In the genomic region with DNA sequence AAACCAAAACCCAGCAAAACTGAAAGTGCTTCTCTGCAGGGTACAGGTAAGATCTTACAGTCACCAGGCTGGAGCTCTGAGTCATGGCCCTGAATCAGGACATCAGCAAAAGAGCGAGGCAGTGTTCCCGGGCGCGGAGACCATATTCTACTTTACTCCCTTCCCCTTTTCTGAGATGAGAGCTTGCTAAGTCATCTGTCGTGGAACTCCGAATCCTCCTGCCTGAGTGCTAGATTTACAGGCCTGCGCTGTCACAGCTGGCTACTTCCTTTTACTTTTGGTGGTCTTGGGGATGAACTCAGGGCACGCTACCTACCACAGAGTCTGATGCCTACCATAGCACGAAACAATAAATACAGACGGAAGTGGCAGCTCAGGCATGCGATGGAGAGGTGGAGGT, we compare ENCODE assay signal across 23 mouse cellular contexts. TPM values are rescaled to one million over a fixed set of nuclear protein-coding genes. Genes with fewer than 3 reads are reported as not detected.
DNase-seq lines count a peak whose midpoint lies in the region; ATAC-seq and TF ChIP-seq lines count a peak whose summit lies in the region.
"Had no signal": no experiment of that assay in that cellular context is flagged by ENCODE, and none has a peak within 500 bp of the region (broad histone marks: within the 10 kb centered on the region; RNA-seq: fewer than 3 reads in every experiment).

No protein-coding gene starts in this region.

- H3K27me3 ChIP-seq in CH12.LX (replicated peaks): no peaks in the 10 kb centered on the region
- H3K27me3 ChIP-seq: forebrain, embryonic 13.5 days; hindbrain, embryonic 13.5 days had no signal

- no peak for TF ChIP-seq CTCF in CH12.LX (conservative IDR thresholded peaks at IDR 0.05 in 1 of 2, IDR thresholded peaks at IDR 0.05 in 1 of 2; ENCODE audit: low read depth in 2 of 2, low read length in 2 of 2)

- H3K79me2 ChIP-seq in CH12.LX (replicated peaks; ENCODE audit: control insufficient read depth, extremely low read depth, insufficient read depth, poor library complexity, severe bottlenecking): no peaks in the 10 kb centered on the region

- peaks cover 51 to 84% of the 10 kb centered on the region in 2 experiments for H3K36me3 ChIP-seq in CH12.LX (replicated peaks in 1 of 2; ENCODE audit: control insufficient read depth in 1 of 2, insufficient read depth in 1 of 2, low read length in 1 of 2)

- H3K4me1 ChIP-seq in CH12.LX (ENCODE audit: control insufficient read depth in 1 of 2, insufficient read depth in 2 of 2): peaks cover 0 to 14% of the 10 kb centered on the region in 2 experiments; a peak in 2 of 4 replicates
- H3K4me1 ChIP-seq: forebrain, embryonic 10.5 days; forebrain, embryonic 13.5 days; hindbrain, embryonic 10.5 days had no signal

- H3K9me3 ChIP-seq in CH12.LX (replicated peaks; ENCODE audit: low read length): no peaks in the 10 kb centered on the region
- H3K9me3 ChIP-seq: forebrain, embryonic 10.5 days; forebrain, embryonic 13.5 days; hindbrain, embryonic 10.5 days; hindbrain, embryonic 13.5 days had no signal

- no peak overlapping the region for H3K9ac ChIP-seq in CH12.LX (ENCODE audit: insufficient read depth, low read depth)
- H3K9ac ChIP-seq: forebrain, embryonic 13.5 days; hindbrain, embryonic 13.5 days had no signal

- no peak for DNase-seq in CH12.LX (ENCODE audit: extremely low read depth)
- peak; percentile 55 for DNase-seq in induced T-regulatory cell, adult 2 months (ENCODE audit: low read depth)
- no peak for DNase-seq in spleen, postnatal 36 days (ENCODE audit: low spot score in 2 of 2)
- DNase-seq in lung, postnatal 14 days: no peak
- DNase-seq in lung, adult 18-20 months: no peak
- DNase-seq: adrenal gland, adult 2 months; adrenal gland, postnatal 14 days; cerebellum, adult 11-12 months; cerebellum, adult 8-10 months; cerebellum, postnatal 10 days; cerebellum, postnatal 36 days; gastrocnemius, postnatal 10 days; gastrocnemius, postnatal 36 days; heart, adult 11 months had no signal

- no peak for TF ChIP-seq POLR2A in CH12.LX (IDR thresholded peaks at IDR 0.05; ENCODE audit: low read depth, low read length)

- TF ChIP-seq RAD21 in CH12.LX (IDR thresholded peaks at IDR 0.05; ENCODE audit: low read depth, low read length): no peak

- ATAC-seq in common myeloid progenitor, adult 5-6 weeks (replicated peaks; ENCODE audit: low read depth, poor library complexity, severe bottlenecking): peak; percentile 48
- ATAC-seq in megakaryocyte progenitor cell, adult 5-6 weeks (replicated peaks; ENCODE audit: poor library complexity): peak; percentile 46
- ATAC-seq: forebrain, embryonic 13.5 days; forebrain, embryonic 16.5 days; hindbrain, embryonic 16.5 days had no signal

- no peak overlapping the region for H3K4me2 ChIP-seq in CH12.LX (ENCODE audit: insufficient read depth, low read depth, poor library complexity, severe bottlenecking)
- H3K4me2 ChIP-seq: forebrain, embryonic 13.5 days; heart, embryonic 11.5 days; hindbrain, embryonic 13.5 days had no signal

- H3K4me3 ChIP-seq in CH12.LX (replicated peaks in 1 of 3; ENCODE audit: low read depth in 2 of 3, low read length in 2 of 3, poor library complexity in 1 of 3): no peak overlapping the region
- H3K4me3 ChIP-seq: forebrain, embryonic 10.5 days; forebrain, embryonic 13.5 days; hindbrain, embryonic 10.5 days; hindbrain, embryonic 13.5 days had no signal

- TF ChIP-seq EP300 in CH12.LX (IDR thresholded peaks at IDR 0.05; ENCODE audit: low read length): no peak

- no peak overlapping the region for H3K27ac ChIP-seq in CH12.LX (ENCODE audit: insufficient read depth, low read depth)
- H3K27ac ChIP-seq: forebrain, embryonic 10.5 days; forebrain, embryonic 13.5 days; hindbrain, embryonic 10.5 days; hindbrain, embryonic 13.5 days had no signal

- dilution Hi-C loops in CH12.LX (cut with MboI; ENCODE audit: extremely low pct_ligation_motif_present, extremely low pct_unique_long_range_greater_than_20kb, low sequenced_read_pairs): no loop called here

- in situ Hi-C loops in CH12.LX (cut with MboI; ENCODE audit: low pct_ligation_motif_present, low pct_unique_long_range_greater_than_20kb, low sequenced_read_pairs): no loop called here

TF ChIP-seq in CH12.LX, 34 proteins besides CTCF, POLR2A, EP300 and RAD21:
- TF ChIP-seq IRF4 (IDR thresholded peaks at IDR 0.05; ENCODE audit: low read depth, low read length) (peak; percentile 40; the same call in 1 of the 2 replicates), MAFK (IDR thresholded peaks at IDR 0.05; ENCODE audit: insufficient replicate concordance, low read length) (no peak)

RNA-seq across cellular contexts. Expression of a gene that starts 6.5 kb away (rescaled TPM):
- 81.1 and 82.7 TPM in 2 replicates for total RNA-seq in CH12.LX (2012; rRNA removed)
- 41.0 and 42.8 TPM in 2 replicates for total RNA-seq in CH12.LX (2014; rRNA removed)
- polyA plus RNA-seq in CH12.LX (2012; ENCODE audit: insufficient read length, low read depth): 61.9 and 78.2 TPM in 2 replicates
- 159 TPM in 2 replicates for total RNA-seq in common myeloid progenitor, adult 5-6 weeks (2017)
- 40.1 and 43.7 TPM in 2 replicates for total RNA-seq in megakaryocyte progenitor cell, adult 5-6 weeks (2015)
- total RNA-seq in megakaryocyte progenitor cell, adult 5-6 weeks (2017): 192 and 207 TPM in 2 replicates

RNA-seq across cellular contexts. Expression of a gene that starts 39.3 kb away (rescaled TPM):
- total RNA-seq in CH12.LX (2012; rRNA removed) (43.5 and 46.0 TPM in 2 replicates), CH12.LX (2014; rRNA removed) (24.8 and 27.8 TPM in 2 replicates)
- polyA plus RNA-seq in CH12.LX (2012; ENCODE audit: insufficient read length, low read depth): 26.1 and 27.8 TPM in 2 replicates
- 40.8 and 56.1 TPM in 2 replicates for total RNA-seq in common myeloid progenitor, adult 5-6 weeks (2017)
- 5.3 and 9.7 TPM in 2 replicates for total RNA-seq in megakaryocyte progenitor cell, adult 5-6 weeks (2015)
- total RNA-seq in megakaryocyte progenitor cell, adult 5-6 weeks (2017): 37.4 and 41.4 TPM in 2 replicates

RNA-seq across cellular contexts. Expression of a gene that starts 44.3 kb away (rescaled TPM):
- 81.5 and 85.9 TPM in 2 replicates for total RNA-seq in CH12.LX (2012; rRNA removed)
- 110 and 148 TPM in 2 replicates for total RNA-seq in CH12.LX (2014; rRNA removed)
- 72.8 and 79.9 TPM in 2 replicates for polyA plus RNA-seq in CH12.LX (2012; ENCODE audit: insufficient read length, low read depth)
- 49.9 and 62.2 TPM in 2 replicates for total RNA-seq in common myeloid progenitor, adult 5-6 weeks (2017)
- total RNA-seq in megakaryocyte progenitor cell, adult 5-6 weeks (2015): 93.8 and 97.5 TPM in 2 replicates
- total RNA-seq in megakaryocyte progenitor cell, adult 5-6 weeks (2017): 67.2 and 73.0 TPM in 2 replicates

RNA-seq across cellular contexts. Expression of a gene that starts 50.6 kb away (rescaled TPM):
- 15.5 and 17.5 TPM in 2 replicates for total RNA-seq in CH12.LX (2012; rRNA removed)
- 0.74 and 0.98 TPM in 2 replicates for total RNA-seq in CH12.LX (2014; rRNA removed)
- polyA plus RNA-seq in CH12.LX (2012; ENCODE audit: insufficient read length, low read depth): 1.9 and 2.3 TPM in 2 replicates
- total RNA-seq in common myeloid progenitor, adult 5-6 weeks (2017): 56.5 TPM in 2 replicates
- 212 and 219 TPM in 2 replicates for total RNA-seq in megakaryocyte progenitor cell, adult 5-6 weeks (2015)
- total RNA-seq in megakaryocyte progenitor cell, adult 5-6 weeks (2017): 122 and 139 TPM in 2 replicates

RNA-seq across cellular contexts. Expression of a gene that starts 51.1 kb away (rescaled TPM):
- total RNA-seq in CH12.LX (2012; rRNA removed) (257 and 304 TPM in 2 replicates), CH12.LX (2014; rRNA removed) (799 and 864 TPM in 2 replicates)
- 839 and 921 TPM in 2 replicates for polyA plus RNA-seq in CH12.LX (2012; ENCODE audit: insufficient read length, low read depth)
- total RNA-seq in common myeloid progenitor, adult 5-6 weeks (2017): 723 and 923 TPM in 2 replicates
- 781 and 827 TPM in 2 replicates for total RNA-seq in megakaryocyte progenitor cell, adult 5-6 weeks (2015)
- 536 and 567 TPM in 2 replicates for total RNA-seq in megakaryocyte progenitor cell, adult 5-6 weeks (2017)
